Mouse (Mus musculus) kidney, postnatal 0 days (tissue): Measurements from ENCODE around the gene Pebp1. TPM values are rescaled to one million over a fixed set of nuclear protein-coding genes. Genes with fewer than 3 reads are reported as not detected.

ENCODE experiments used
- ATAC-seq: fragments of 200-750 bp; cut with Nextera tagmentation; replicated peaks from 2 replicates; pipeline ENCODE4 v1.8.0; 2017; ENCODE audit warnings: low read depth, moderate number of reproducible peaks, moderate TSS enrichment, moderate library complexity; ENCODE audit not compliant: low FRiP score
- DNase-seq: peaks from one replicate; pipeline ENCODE4 v3.0.0-alpha.2; 2016; ENCODE audit warnings: low spot score
- H3K27ac ChIP-seq: fragments of 300-500 bp; sonication (generic); 2 replicates; pipeline ENCODE4 v1.5.1; 2014; ENCODE audit warnings: mild to moderate bottlenecking
- H3K27me3 ChIP-seq: fragments of 300-500 bp; sonication (generic); 2 replicates; pipeline ENCODE4 v1.6.1; 2014; ENCODE audit warnings: low read length, mixed read lengths; ENCODE audit not compliant: insufficient read depth
- H3K36me3 ChIP-seq: fragments of 300-500 bp; sonication (generic); 2 replicates; pipeline ENCODE4 v1.6.1; 2014; ENCODE audit warnings: low read length, mixed read lengths; ENCODE audit not compliant: insufficient read depth
- H3K4me1 ChIP-seq: fragments of 300-500 bp; sonication (generic); replicated peaks from 2 replicates; pipeline ENCODE4 v1.6.1; 2014; ENCODE audit warnings: antibody characterized with exemption, low read length, mixed read lengths; ENCODE audit not compliant: insufficient read depth
- H3K4me2 ChIP-seq: fragments of 300-500 bp; sonication (generic); 2 replicates; pipeline ENCODE4 v1.6.1; 2014; ENCODE audit warnings: mild to moderate bottlenecking, low read length, moderate library complexity, mixed read lengths
- H3K4me3 ChIP-seq: fragments of 300-500 bp; sonication (generic); replicated peaks from 2 replicates; pipeline ENCODE4 v1.5.1; 2014; ENCODE audit warnings: low read depth, low read length
- H3K9ac ChIP-seq: fragments of 300-500 bp; sonication (generic); 2 replicates; pipeline ENCODE4 v1.6.1; 2014; ENCODE audit warnings: low read depth, low read length
- H3K9me3 ChIP-seq: fragments of 300-500 bp; sonication (generic); replicated peaks from 2 replicates; pipeline ENCODE4 v1.6.1; 2016; ENCODE audit warnings: low read length, inconsistent platforms, mixed read lengths
- CTCF ChIP-seq: IDR thresholded peaks from 2 replicates; pipeline ENCODE4 v1.5.1; 2016; ENCODE audit warnings: antibody characterized with exemption, low read depth, mild to moderate bottlenecking, moderate library complexity
- WGBS: fragments of 180-500 bp; shearing (Covaris S2); extraction: QIAGEN DNeasy Blood & Tissue Kit; methylation state at CpG from one replicate; pipeline ENCODE4 v1.1.7; 2014; 5-methylcytosine and 5-hydroxymethylcytosine counted together
- polyA plus RNA-seq: library from polyadenylated mRNA; unstranded; fragments of >200 nt; fragmentation: Nextera tagmentation; extraction: Ambion mirVana; gene quantifications from 2 replicates; pipeline ENCODE4 v1.2.1, GENCODE M21; 2015

Pebp1 gene
- polyA plus RNA-seq, 1 experiment from 2014 or later, result 625 TPM

GRCm38 (mm10) chr5:117314587-117315428 is 27.4 kb upstream of the Pebp1 start:
- Histone ChIP-seq H3K4me3 (no peak overlapping the region), H3K36me3 (no peaks in the 10 kb centered on the region), H3K27ac (no peak overlapping the region), H3K4me1 (no peaks in the 10 kb centered on the region; the same call in 1 of the 2 replicates), H3K9me3 (no peaks in the 10 kb centered on the region), H3K27me3 (no peaks in the 10 kb centered on the region), H3K4me2 (no peak overlapping the region), H3K9ac (0 out of 2 replicates have a peak overlapping the region, but pooled peaks have one; percentile 27)
- 27% methylated on average over 9 of the region's 9 CpGs for WGBS
- TF ChIP-seq CTCF, result no peak
- DNase-seq, result peak; percentile 16
- no peak for ATAC-seq

- DNase-seq (no peak), ATAC-seq (no peak)
- H3K9ac ChIP-seq, result no peak overlapping the region
- H3K27ac ChIP-seq, result no peak overlapping the region
- H3K4me1 ChIP-seq, result no peaks in the 10 kb centered on the region; the same call in 1 of the 2 replicates
- H3K4me2 ChIP-seq, result peak overlapping the region; percentile 49
- 32% methylated on average over 10 of the region's 10 CpGs for WGBS
- no peaks in the 10 kb centered on the region for H3K36me3 ChIP-seq
- no peaks in the 10 kb centered on the region for H3K27me3 ChIP-seq
- H3K4me3 ChIP-seq, result no peak overlapping the region
- no peaks in the 10 kb centered on the region for H3K9me3 ChIP-seq
- no peak for TF ChIP-seq CTCF
Observed at GRCm38 (mm10) chr5:117313909-117314308, 26.5 kb upstream of the Pebp1 start.

DNA sequence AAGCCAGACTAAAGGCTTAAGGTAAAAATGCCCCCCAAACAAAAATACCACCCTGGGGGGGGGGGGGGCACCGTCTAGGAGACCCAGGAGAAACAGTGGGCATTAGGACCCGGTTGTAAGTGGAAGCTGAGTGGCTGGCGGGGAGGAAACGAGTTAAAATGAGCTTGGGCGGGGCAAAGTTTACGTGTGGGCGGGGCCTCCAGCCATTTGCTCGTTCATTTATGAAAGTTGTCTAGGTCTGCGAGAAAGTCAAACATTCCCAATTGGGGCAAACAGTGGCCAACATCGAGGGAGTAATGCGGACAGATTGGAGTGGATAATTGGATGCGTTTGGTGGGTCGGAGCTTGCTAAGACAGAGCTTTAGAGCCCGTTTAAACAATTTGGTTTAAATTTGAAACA is 26.0 kb upstream of the Pebp1 start:
- H3K4me3 ChIP-seq, result peak overlapping the region; percentile 18; the same call in 1 of the 2 replicates
- WGBS, result 22% methylated on average over 14 of the region's 14 CpGs
- no peak for TF ChIP-seq CTCF
- H3K27ac ChIP-seq, result no peak overlapping the region
- H3K4me1 ChIP-seq, result no peaks in the 10 kb centered on the region; the same call in 1 of the 2 replicates
- peak; percentile 77 for DNase-seq
- peak overlapping the region; percentile 49 for H3K4me2 ChIP-seq
- H3K9me3 ChIP-seq, result no peaks in the 10 kb centered on the region
- no peaks in the 10 kb centered on the region for H3K27me3 ChIP-seq
- H3K9ac ChIP-seq, result no peak overlapping the region
- H3K36me3 ChIP-seq, result no peaks in the 10 kb centered on the region
- no peak for ATAC-seq

GRCm38 (mm10) chr5:117307699-117308098 is 20.3 kb upstream of the Pebp1 start:
- H3K27me3 ChIP-seq, result no peaks in the 10 kb centered on the region
- no peak overlapping the region for H3K9ac ChIP-seq
- no peaks in the 10 kb centered on the region for H3K4me1 ChIP-seq
- H3K36me3 ChIP-seq, result no peaks in the 10 kb centered on the region
- no peak overlapping the region for H3K4me2 ChIP-seq
- no peak overlapping the region for H3K4me3 ChIP-seq
- DNase-seq, result peak; percentile 71
- peak; percentile 82 for TF ChIP-seq CTCF
- H3K27ac ChIP-seq, result no peak overlapping the region
- WGBS, result 26% methylated on average over 11 of the region's 11 CpGs
- ATAC-seq, result no peak
- no peaks in the 10 kb centered on the region for H3K9me3 ChIP-seq

- H3K4me1 ChIP-seq, result no peaks in the 10 kb centered on the region
- H3K27me3 ChIP-seq, result no peaks in the 10 kb centered on the region
- no peak overlapping the region for H3K27ac ChIP-seq
- no peak overlapping the region for H3K4me2 ChIP-seq
- H3K4me3 ChIP-seq, result no peak overlapping the region
- no peak overlapping the region for H3K9ac ChIP-seq
- 95% methylated on average over 2 of the region's 2 CpGs for WGBS
- no peak for ATAC-seq
- no peaks in the 10 kb centered on the region for H3K36me3 ChIP-seq
- no peak for TF ChIP-seq CTCF
- no peak for DNase-seq
- H3K9me3 ChIP-seq, result no peaks in the 10 kb centered on the region
Observed at GRCm38 (mm10) chr5:117306826-117307225, 19.4 kb upstream of the Pebp1 start.

DNA sequence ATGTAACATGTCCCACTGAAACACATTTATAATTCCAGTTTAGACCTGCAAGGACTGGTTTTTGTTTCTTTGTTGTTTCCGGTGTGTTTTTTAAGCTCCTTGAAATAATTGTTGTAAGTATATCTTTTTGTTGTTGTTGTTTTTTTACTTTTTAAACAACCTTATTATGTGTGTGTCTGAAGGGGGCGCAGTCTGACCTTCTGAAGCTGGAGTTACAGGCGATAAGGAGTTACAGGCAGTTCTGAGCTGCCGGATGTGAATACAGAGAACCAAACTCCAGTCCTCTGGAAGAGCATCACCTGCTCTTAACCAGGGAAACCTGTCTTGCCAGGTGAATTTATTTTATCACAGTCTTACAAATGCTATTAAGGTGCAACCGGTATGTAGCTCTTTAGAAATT is 18.3 kb upstream of the Pebp1 start:
- ATAC-seq (no peak), DNase-seq (no peak)
- Histone ChIP-seq H3K36me3 (no peaks in the 10 kb centered on the region), H3K9me3 (no peaks in the 10 kb centered on the region), H3K9ac (no peak overlapping the region), H3K27me3 (no peaks in the 10 kb centered on the region), H3K4me3 (no peak overlapping the region), H3K4me1 (no peaks in the 10 kb centered on the region), H3K4me2 (no peak overlapping the region), H3K27ac (no peak overlapping the region)
- no peak for TF ChIP-seq CTCF
- WGBS, result 82% methylated on average over 5 of the region's 5 CpGs
